Mouse (Mus musculus): ENCODE results near the gene Cotl1. TPM values are rescaled to one million over a fixed set of nuclear protein-coding genes. Genes with fewer than 3 reads are reported as not detected.
"Not testable (repeated sequence)": the region's sequence is repeated elsewhere in the genome, so short reads cannot be mapped to it uniquely, and the experiment has no call there.

Cotl1 gene
- polyA plus RNA-seq, 1 experiment: 606 TPM

- Histone ChIP-seq H3K36me3 (ENCODE audit: control insufficient read depth, insufficient read depth, low read length) (no peaks in the 10 kb centered on the region), H3K27me3 (ENCODE audit: control insufficient read depth, insufficient read depth, low read length) (no peaks in the 10 kb centered on the region), H3K27ac (ENCODE audit: insufficient read depth, low read length) (no peak overlapping the region), H3K4me1 (ENCODE audit: control insufficient read depth, insufficient read depth, insufficient read length) (no peaks in the 10 kb centered on the region), H3K4me3 (ENCODE audit: extremely low read depth, insufficient read depth, insufficient read length) (no peak overlapping the region)
- DNase-seq (ENCODE audit: low read depth in 1 of 2, low spot score in 2 of 2): no peak
- 87% methylated on average over 5 of the region's 5 CpGs for WGBS
- no peak for TF ChIP-seq POLR2A (IDR thresholded peaks at IDR 0.05; ENCODE audit: low read depth, low read length)
- no peak for TF ChIP-seq CTCF (IDR thresholded peaks at IDR 0.05; ENCODE audit: extremely low read depth, insufficient read depth, insufficient read length, insufficient replicate concordance)
These were observed 13.7 kb upstream of the Cotl1 start for GRCm38 (mm10) chr8:119854035-119854434.

- TF ChIP-seq CTCF (IDR thresholded peaks at IDR 0.05; ENCODE audit: extremely low read depth, insufficient read depth, insufficient read length, insufficient replicate concordance) (no peak), POLR2A (IDR thresholded peaks at IDR 0.05; ENCODE audit: low read depth, low read length) (no peak)
- no peak overlapping the region for H3K4me3 ChIP-seq (ENCODE audit: extremely low read depth, insufficient read depth, insufficient read length)
- H3K36me3 ChIP-seq (ENCODE audit: control insufficient read depth, insufficient read depth, low read length): no peaks in the 10 kb centered on the region
- no peak for DNase-seq (ENCODE audit: low read depth in 1 of 2, low spot score in 2 of 2)
- H3K4me1 ChIP-seq (ENCODE audit: control insufficient read depth, insufficient read depth, insufficient read length): no peaks in the 10 kb centered on the region
- H3K27me3 ChIP-seq (ENCODE audit: control insufficient read depth, insufficient read depth, low read length): no peaks in the 10 kb centered on the region
- no peak overlapping the region for H3K27ac ChIP-seq (ENCODE audit: insufficient read depth, low read length)
- WGBS: 74% methylated on average over 8 of the region's 8 CpGs
These were observed 13.2 kb upstream of the Cotl1 start for GRCm38 (mm10) chr8:119853521-119853920.

- DNase-seq (ENCODE audit: low read depth in 1 of 2, low spot score in 2 of 2): no peak
- H3K27ac ChIP-seq (ENCODE audit: insufficient read depth, low read length): no peak overlapping the region
- no peaks in the 10 kb centered on the region for H3K4me1 ChIP-seq (ENCODE audit: control insufficient read depth, insufficient read depth, insufficient read length)
- no peak overlapping the region for H3K4me3 ChIP-seq (ENCODE audit: extremely low read depth, insufficient read depth, insufficient read length)
- TF ChIP-seq CTCF (IDR thresholded peaks at IDR 0.05; ENCODE audit: extremely low read depth, insufficient read depth, insufficient read length, insufficient replicate concordance) (no peak), POLR2A (IDR thresholded peaks at IDR 0.05; ENCODE audit: low read depth, low read length) (no peak)
- H3K27me3 ChIP-seq (ENCODE audit: control insufficient read depth, insufficient read depth, low read length): no peaks in the 10 kb centered on the region
- WGBS: 81% methylated on average over 16 of the region's 16 CpGs
- H3K36me3 ChIP-seq (ENCODE audit: control insufficient read depth, insufficient read depth, low read length): no peaks in the 10 kb centered on the region
These were observed 7.0 kb upstream of the Cotl1 start for GRCm38 (mm10) chr8:119847232-119847922.

GRCm38 (mm10) chr8:119845741-119846140 lies 5.4 kb upstream of the Cotl1 start:
- DNase-seq (ENCODE audit: low read depth in 1 of 2, low spot score in 2 of 2); H3K4me3 ChIP-seq (ENCODE audit: extremely low read depth, insufficient read depth, insufficient read length); H3K27me3 ChIP-seq (ENCODE audit: control insufficient read depth, insufficient read depth, low read length); H3K4me1 ChIP-seq (ENCODE audit: control insufficient read depth, insufficient read depth, insufficient read length); H3K27ac ChIP-seq (ENCODE audit: insufficient read depth, low read length); H3K36me3 ChIP-seq (ENCODE audit: control insufficient read depth, insufficient read depth, low read length): not testable (repeated sequence)
- WGBS: 88% methylated on average over 7 of the region's 7 CpGs

- Histone ChIP-seq H3K27me3 (ENCODE audit: control insufficient read depth, insufficient read depth, low read length) (no peaks in the 10 kb centered on the region), H3K4me3 (ENCODE audit: extremely low read depth, insufficient read depth, insufficient read length) (no peak overlapping the region), H3K27ac (ENCODE audit: insufficient read depth, low read length) (no peak overlapping the region), H3K4me1 (ENCODE audit: control insufficient read depth, insufficient read depth, insufficient read length) (peaks cover 3% of the 10 kb centered on the region; the same call in 1 of the 2 replicates), H3K36me3 (ENCODE audit: control insufficient read depth, insufficient read depth, low read length) (no peaks in the 10 kb centered on the region)
- DNase-seq (ENCODE audit: low read depth in 1 of 2, low spot score in 2 of 2): no peak
- 61% methylated on average over 8 of the region's 8 CpGs for WGBS
- TF ChIP-seq CTCF (IDR thresholded peaks at IDR 0.05; ENCODE audit: extremely low read depth, insufficient read depth, insufficient read length, insufficient replicate concordance) (no peak), POLR2A (IDR thresholded peaks at IDR 0.05; ENCODE audit: low read depth, low read length) (no peak)
These were observed 4.2 kb upstream of the Cotl1 start for GRCm38 (mm10) chr8:119844577-119844976.

- H3K27me3 ChIP-seq (ENCODE audit: control insufficient read depth, insufficient read depth, low read length): no peaks in the 10 kb centered on the region
- peak; percentile 76 to 83 for DNase-seq (ENCODE audit: low read depth in 1 of 2, low spot score in 2 of 2)
- no peak overlapping the region for H3K4me3 ChIP-seq (ENCODE audit: extremely low read depth, insufficient read depth, insufficient read length)
- no peaks in the 10 kb centered on the region for H3K36me3 ChIP-seq (ENCODE audit: control insufficient read depth, insufficient read depth, low read length)
- peaks cover 3% of the 10 kb centered on the region; the same call in 1 of the 2 replicates for H3K4me1 ChIP-seq (ENCODE audit: control insufficient read depth, insufficient read depth, insufficient read length)
- whole genome bisulfite sequencing: 1% methylated on average over 4 of the region's 4 CpGs
- TF ChIP-seq POLR2A (IDR thresholded peaks at IDR 0.05; ENCODE audit: low read depth, low read length) (no peak), CTCF (IDR thresholded peaks at IDR 0.05; ENCODE audit: extremely low read depth, insufficient read depth, insufficient read length, insufficient replicate concordance) (peak; percentile 85; the same call in 1 of the 2 replicates)
- no peak overlapping the region for H3K27ac ChIP-seq (ENCODE audit: insufficient read depth, low read length)
These were observed 3.1 kb upstream of the Cotl1 start for GRCm38 (mm10) chr8:119843444-119843843.

- Histone ChIP-seq H3K4me1 (ENCODE audit: control insufficient read depth, insufficient read depth, insufficient read length) (peaks cover 18% of the 10 kb centered on the region; the same call in 1 of the 2 replicates), H3K27ac (ENCODE audit: insufficient read depth, low read length) (peak overlapping the region; percentile 61), H3K27me3 (ENCODE audit: control insufficient read depth, insufficient read depth, low read length) (no peaks in the 10 kb centered on the region), H3K36me3 (ENCODE audit: control insufficient read depth, insufficient read depth, low read length) (peaks cover 3% of the 10 kb centered on the region; the same call in 1 of the 2 replicates), H3K4me3 (ENCODE audit: extremely low read depth, insufficient read depth, insufficient read length) (peak overlapping the region; percentile 65)
- TF ChIP-seq CTCF (IDR thresholded peaks at IDR 0.05; ENCODE audit: extremely low read depth, insufficient read depth, insufficient read length, insufficient replicate concordance) (no peak), POLR2A (IDR thresholded peaks at IDR 0.05; ENCODE audit: low read depth, low read length) (no peak)
- WGBS: 61% methylated on average over 8 of the region's 8 CpGs
- DNase-seq (ENCODE audit: low read depth in 1 of 2, low spot score in 2 of 2): no peak
These were observed 614 bp upstream of the Cotl1 start for GRCm38 (mm10) chr8:119840905-119841411.
